Mouse (Mus musculus): ENCODE data around the gene Tmem270. TPM values are rescaled to one million over a fixed set of nuclear protein-coding genes. Genes with fewer than 3 reads are reported as not detected.
"Not testable (repeated sequence)": the region's sequence is repeated elsewhere in the genome, so short reads cannot be mapped to it uniquely, and the experiment has no call there.

Tmem270 gene
- polyA plus RNA-seq, 1 experiment = 0.09 TPM

DNA sequence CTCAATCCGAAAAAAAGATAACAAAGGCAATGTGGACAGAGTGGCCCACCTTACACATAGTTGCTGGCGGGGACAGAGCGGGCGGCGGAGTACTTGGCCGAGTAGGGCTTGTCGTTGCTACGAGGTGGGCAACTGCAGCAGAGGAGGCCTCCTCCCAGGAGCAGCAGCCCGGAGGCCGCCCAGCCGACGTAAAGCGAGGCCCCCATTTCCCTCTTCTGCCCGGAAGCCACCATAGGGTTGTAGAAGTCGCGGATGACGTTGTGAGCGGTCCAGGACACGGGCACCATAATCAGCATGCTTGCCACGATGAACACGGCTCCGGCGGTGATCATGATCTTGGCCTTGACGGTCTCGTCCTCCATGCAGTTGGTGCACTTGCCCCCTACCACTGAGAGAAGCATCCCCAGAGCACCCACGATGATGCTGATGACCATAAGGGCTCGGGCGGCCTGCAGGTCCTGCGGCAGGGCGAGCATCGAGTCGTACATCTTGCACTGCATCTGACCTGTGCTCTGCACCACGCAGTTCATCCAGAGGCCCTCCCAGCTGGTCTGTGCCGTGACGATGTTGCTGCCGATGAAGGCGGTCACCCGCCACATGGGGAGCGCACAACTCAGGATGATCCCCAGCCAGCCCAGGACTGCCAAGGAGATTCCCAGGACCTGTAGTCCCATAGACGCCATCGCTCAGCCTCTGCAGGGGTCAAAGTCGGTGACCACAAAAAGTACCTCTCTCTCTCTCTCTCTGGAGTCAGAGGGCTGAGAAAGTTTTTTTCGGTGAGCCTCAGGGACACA lies 39.7 kb upstream of the Tmem270 start:
- H3K4me1 ChIP-seq (ENCODE audit: control insufficient read depth, insufficient read depth, low read length) = no peaks in the 10 kb centered on the region
- TF ChIP-seq CTCF (conservative IDR thresholded peaks at IDR 0.05; ENCODE audit: insufficient read depth, insufficient read length, low read depth, low read length) (no peak), POLR2A (IDR thresholded peaks at IDR 0.05; ENCODE audit: low read depth, low read length) (no peak)
- H3K4me3 ChIP-seq (ENCODE audit: insufficient read depth, low read depth, low read length) = peak overlapping the region; percentile 47
- no peaks in the 10 kb centered on the region; the same call in 1 of the 2 replicates for H3K27me3 ChIP-seq (replicated peaks; ENCODE audit: control insufficient read depth, insufficient read depth, low read length)
- WGBS = 34% methylated on average over 43 of the region's 43 CpGs
- no peak for DNase-seq
- peak overlapping the region; percentile 75 for H3K27ac ChIP-seq (ENCODE audit: insufficient read depth, low read depth, low read length)
- no peaks in the 10 kb centered on the region for H3K36me3 ChIP-seq (ENCODE audit: control insufficient read depth, insufficient read depth, low read length)

DNA sequence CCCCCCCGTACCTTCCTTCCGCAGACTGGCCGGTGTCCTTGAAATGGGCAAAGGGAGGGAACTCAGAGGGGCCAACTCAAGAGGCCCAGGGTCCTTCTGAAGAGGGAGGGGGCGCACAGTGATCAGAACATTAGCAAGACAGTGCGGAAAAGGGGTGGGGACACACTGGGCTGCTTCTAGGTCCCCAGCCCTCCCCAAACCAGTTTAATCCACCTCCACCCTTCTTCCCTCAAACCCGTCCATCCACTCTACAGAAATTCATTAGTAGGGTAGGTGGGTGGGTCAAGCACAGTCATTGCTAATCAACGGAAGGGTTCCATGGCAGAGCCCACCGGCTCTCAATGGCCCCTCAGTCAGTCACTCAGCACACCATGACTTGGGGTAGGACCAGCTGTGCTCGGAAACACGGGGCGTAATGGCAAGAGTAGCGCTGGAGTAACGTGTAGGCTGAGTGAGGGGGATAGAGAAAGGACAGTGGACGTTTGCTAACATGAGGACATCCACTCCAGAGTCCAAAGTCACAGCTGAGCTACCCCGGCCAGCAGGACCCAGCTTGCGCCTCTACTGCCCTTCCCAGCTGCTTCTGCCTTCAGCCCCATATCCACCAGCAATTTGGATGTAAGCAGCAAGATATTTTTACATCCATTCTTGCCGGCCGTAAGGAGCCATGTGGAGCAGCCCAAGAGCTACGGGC lies 38.9 kb upstream of the Tmem270 start:
- H3K27ac ChIP-seq (ENCODE audit: insufficient read depth, low read depth, low read length) = peak overlapping the region; percentile 75
- H3K36me3 ChIP-seq (ENCODE audit: control insufficient read depth, insufficient read depth, low read length) = no peaks in the 10 kb centered on the region
- TF ChIP-seq POLR2A (IDR thresholded peaks at IDR 0.05; ENCODE audit: low read depth, low read length) (no peak), CTCF (conservative IDR thresholded peaks at IDR 0.05; ENCODE audit: insufficient read depth, insufficient read length, low read depth, low read length) (no peak)
- no peaks in the 10 kb centered on the region for H3K4me1 ChIP-seq (ENCODE audit: control insufficient read depth, insufficient read depth, low read length)
- no peak for DNase-seq
- peak overlapping the region; percentile 47 for H3K4me3 ChIP-seq (ENCODE audit: insufficient read depth, low read depth, low read length)
- 38% methylated on average over 19 of the region's 19 CpGs for WGBS
- no peaks in the 10 kb centered on the region; the same call in 1 of the 2 replicates for H3K27me3 ChIP-seq (replicated peaks; ENCODE audit: control insufficient read depth, insufficient read depth, low read length)

DNA sequence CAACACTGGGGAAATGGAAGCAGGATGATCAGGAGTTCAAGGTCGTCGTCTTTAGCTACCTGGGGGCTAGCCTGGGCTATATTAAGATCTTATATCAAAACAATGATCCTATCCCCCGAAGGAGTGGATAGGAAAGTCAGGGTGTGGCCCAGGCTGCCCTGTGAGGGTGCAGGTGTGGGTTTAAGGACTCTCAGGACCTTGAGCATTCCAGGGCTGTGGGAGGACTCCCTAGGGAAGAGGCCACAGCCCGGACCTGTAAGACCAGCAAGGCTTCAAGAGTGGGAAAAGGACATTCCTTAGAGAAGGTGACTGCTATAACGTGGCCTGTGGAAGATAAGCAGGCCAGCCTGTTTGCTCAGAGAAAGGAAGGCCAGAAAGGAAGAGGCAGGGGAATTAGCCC lies 37.6 kb upstream of the Tmem270 start:
- no peaks in the 10 kb centered on the region for H3K4me1 ChIP-seq (ENCODE audit: control insufficient read depth, insufficient read depth, low read length)
- DNase-seq = no peak
- H3K27ac ChIP-seq (ENCODE audit: insufficient read depth, low read depth, low read length) = 0 out of 2 replicates have a peak overlapping the region, but pooled peaks have one; percentile 14
- H3K36me3 ChIP-seq (ENCODE audit: control insufficient read depth, insufficient read depth, low read length) = no peaks in the 10 kb centered on the region
- no peaks in the 10 kb centered on the region; the same call in 1 of the 2 replicates for H3K27me3 ChIP-seq (replicated peaks; ENCODE audit: control insufficient read depth, insufficient read depth, low read length)
- 64% methylated on average over 5 of the region's 5 CpGs for WGBS
- no peak overlapping the region for H3K4me3 ChIP-seq (ENCODE audit: insufficient read depth, low read depth, low read length)
- no peak for TF ChIP-seq POLR2A (IDR thresholded peaks at IDR 0.05; ENCODE audit: low read depth, low read length)
- no peak for TF ChIP-seq CTCF (conservative IDR thresholded peaks at IDR 0.05; ENCODE audit: insufficient read depth, insufficient read length, low read depth, low read length)

DNA sequence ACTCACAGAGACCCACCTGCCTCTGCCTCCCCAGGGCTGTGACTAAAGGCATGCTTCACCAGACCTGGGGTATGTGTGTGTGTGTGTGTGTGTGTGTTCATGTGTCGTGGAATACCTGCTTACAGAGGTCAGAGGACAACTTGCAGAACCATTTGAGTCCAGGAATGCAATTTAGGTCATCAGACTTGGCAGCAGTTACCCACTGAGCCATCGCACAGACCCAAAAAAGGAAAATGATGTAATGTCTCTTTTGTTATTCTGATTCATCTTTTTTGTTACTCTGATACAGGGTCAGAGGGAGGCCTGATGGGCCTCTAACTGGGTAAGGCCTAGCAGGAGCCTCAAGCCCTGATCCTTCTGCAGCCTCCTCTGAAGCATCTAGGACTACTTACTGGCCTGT lies 36.2 kb upstream of the Tmem270 start:
- no peak overlapping the region for H3K27ac ChIP-seq (ENCODE audit: insufficient read depth, low read depth, low read length)
- peak; percentile 63 for DNase-seq
- TF ChIP-seq CTCF (conservative IDR thresholded peaks at IDR 0.05; ENCODE audit: insufficient read depth, insufficient read length, low read depth, low read length) = no peak
- no peak for TF ChIP-seq POLR2A (IDR thresholded peaks at IDR 0.05; ENCODE audit: low read depth, low read length)

DNA sequence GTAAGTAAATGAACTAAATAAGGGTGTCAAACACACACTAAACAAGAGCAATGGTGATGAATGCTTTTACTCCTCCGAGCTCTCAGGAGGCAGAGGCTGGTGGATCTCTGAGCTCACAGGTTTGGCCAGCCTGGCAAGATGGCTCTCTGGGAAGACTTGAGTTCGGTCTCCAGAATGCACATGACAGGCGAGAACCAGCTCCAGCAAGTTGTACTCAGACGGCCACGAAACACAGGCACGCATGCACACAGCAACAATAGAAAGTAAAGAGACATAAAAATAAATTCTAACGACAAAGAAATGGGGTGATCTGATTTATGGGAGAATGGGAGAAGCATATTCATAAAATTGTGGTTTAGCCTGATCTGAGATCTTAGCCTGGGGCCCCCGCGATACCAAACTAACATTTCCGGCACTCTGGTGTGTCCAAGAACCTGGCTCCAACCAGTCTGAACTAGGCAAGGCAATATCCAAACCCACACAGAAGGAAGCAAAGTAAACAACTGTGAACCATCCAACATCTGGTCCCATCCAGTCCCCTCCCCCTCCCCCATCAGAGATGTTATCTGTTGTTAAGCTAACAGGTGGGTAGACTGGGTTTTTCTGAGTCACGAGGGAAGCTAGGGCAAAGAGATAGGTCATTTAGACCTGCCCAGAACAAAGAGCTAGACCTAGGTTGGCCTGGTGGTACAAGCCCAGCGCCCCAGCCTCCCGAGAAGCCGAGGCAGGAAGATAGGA lies 35.1 kb upstream of the Tmem270 start:
- DNase-seq = peak; percentile 55
- H3K27me3 ChIP-seq (replicated peaks; ENCODE audit: control insufficient read depth, insufficient read depth, low read length) = no peaks in the 10 kb centered on the region; the same call in 1 of the 2 replicates
- no peak overlapping the region for H3K4me3 ChIP-seq (ENCODE audit: insufficient read depth, low read depth, low read length)
- no peak overlapping the region for H3K27ac ChIP-seq (ENCODE audit: insufficient read depth, low read depth, low read length)
- TF ChIP-seq POLR2A (IDR thresholded peaks at IDR 0.05; ENCODE audit: low read depth, low read length) = no peak
- no peak for TF ChIP-seq CTCF (conservative IDR thresholded peaks at IDR 0.05; ENCODE audit: insufficient read depth, insufficient read length, low read depth, low read length)
- H3K36me3 ChIP-seq (ENCODE audit: control insufficient read depth, insufficient read depth, low read length) = no peaks in the 10 kb centered on the region
- no peaks in the 10 kb centered on the region for H3K4me1 ChIP-seq (ENCODE audit: control insufficient read depth, insufficient read depth, low read length)
- WGBS = 67% methylated on average over 14 of the region's 14 CpGs

More for the DNA sequence above, 36.2 kb upstream of the Tmem270 start:
- H3K36me3 ChIP-seq (ENCODE audit: control insufficient read depth, insufficient read depth, low read length) = no peaks in the 10 kb centered on the region
- H3K4me1 ChIP-seq (ENCODE audit: control insufficient read depth, insufficient read depth, low read length) = no peaks in the 10 kb centered on the region
- 17% methylated on average over 2 of the region's 2 CpGs for WGBS
- H3K4me3 ChIP-seq (ENCODE audit: insufficient read depth, low read depth, low read length) = no peak overlapping the region
- no peaks in the 10 kb centered on the region; the same call in 1 of the 2 replicates for H3K27me3 ChIP-seq (replicated peaks; ENCODE audit: control insufficient read depth, insufficient read depth, low read length)

DNA sequence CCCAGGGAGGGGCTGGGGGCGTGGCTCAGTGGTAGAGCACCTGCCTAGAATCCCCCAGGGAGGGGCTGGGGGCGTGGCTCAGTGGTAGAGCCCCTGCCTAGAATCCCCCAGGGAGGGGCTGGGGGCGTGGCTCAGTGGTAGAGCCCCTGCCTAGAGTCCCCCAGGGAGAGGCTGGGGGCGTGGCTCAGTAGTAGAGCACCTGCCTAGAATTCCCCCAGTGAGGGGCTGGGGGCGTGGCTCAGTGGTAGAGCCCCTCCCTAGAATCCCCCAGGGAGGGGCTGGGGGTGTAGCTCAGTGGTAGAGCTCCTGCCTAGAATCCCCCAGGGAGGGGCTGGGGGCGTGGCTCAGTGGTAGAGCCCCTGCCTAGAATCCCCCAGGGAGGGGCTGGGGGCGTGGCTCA lies 33.0 kb upstream of the Tmem270 start:
- not testable (repeated sequence) for H3K27me3 ChIP-seq (replicated peaks; ENCODE audit: control insufficient read depth, insufficient read depth, low read length); H3K4me3 ChIP-seq (ENCODE audit: insufficient read depth, low read depth, low read length); H3K4me1 ChIP-seq (ENCODE audit: control insufficient read depth, insufficient read depth, low read length); DNase-seq; H3K27ac ChIP-seq (ENCODE audit: insufficient read depth, low read depth, low read length); H3K36me3 ChIP-seq (ENCODE audit: control insufficient read depth, insufficient read depth, low read length)
- 87% methylated on average over 3 of the region's 7 CpGs for WGBS

DNA sequence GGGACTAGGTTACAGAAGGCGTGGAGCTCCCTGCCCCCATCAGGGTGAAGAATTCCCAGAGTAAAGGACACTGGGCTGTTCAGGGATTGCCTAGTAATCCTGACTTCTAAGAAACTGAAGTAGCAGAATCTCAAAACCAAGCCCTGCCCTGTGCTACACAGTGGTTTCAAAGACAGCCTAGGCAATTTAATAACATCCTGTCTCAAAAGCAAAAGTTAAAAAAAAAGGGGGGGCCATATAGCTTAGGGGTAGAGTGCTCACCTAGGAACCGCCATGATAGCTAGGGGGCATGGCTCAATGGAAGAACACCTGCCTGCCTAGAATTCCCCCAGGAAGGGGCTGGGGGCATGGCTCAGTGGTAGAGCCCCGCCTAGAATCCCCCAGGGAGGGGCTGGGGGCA lies 32.5 kb upstream of the Tmem270 start:
- DNase-seq = no peak
- H3K27me3 ChIP-seq (replicated peaks; ENCODE audit: control insufficient read depth, insufficient read depth, low read length) = no peaks in the 10 kb centered on the region
- no peak overlapping the region for H3K27ac ChIP-seq (ENCODE audit: insufficient read depth, low read depth, low read length)
- H3K4me3 ChIP-seq (ENCODE audit: insufficient read depth, low read depth, low read length) = no peak overlapping the region
- H3K36me3 ChIP-seq (ENCODE audit: control insufficient read depth, insufficient read depth, low read length) = no peaks in the 10 kb centered on the region
- no peak for TF ChIP-seq CTCF (conservative IDR thresholded peaks at IDR 0.05; ENCODE audit: insufficient read depth, insufficient read length, low read depth, low read length)
- no peak for TF ChIP-seq POLR2A (IDR thresholded peaks at IDR 0.05; ENCODE audit: low read depth, low read length)
- WGBS = 78% methylated on average over 3 of the region's 3 CpGs
- no peaks in the 10 kb centered on the region for H3K4me1 ChIP-seq (ENCODE audit: control insufficient read depth, insufficient read depth, low read length)
